Mouse (Mus musculus) G1E (cell line): Measurements from ENCODE around the gene Mum1. TPM values are rescaled to one million over a fixed set of nuclear protein-coding genes. Genes with fewer than 3 reads are reported as not detected.

Experiments used
- ATAC-seq: 2 replicates; pipeline ENCODE4 v1.8.0; 2016; ENCODE audit warnings: mild to moderate bottlenecking; ENCODE audit not compliant: insufficient number of reproducible peaks, poor library complexity, low FRiP score, severe bottlenecking; ENCODE audit errors: extremely low read depth
- DNase-seq: peaks from one replicate; pipeline ENCODE4 v3.0.0; 2012; ENCODE audit warnings: low spot score
- H3K27me3 ChIP-seq: 2 replicates; pipeline ENCODE4 v1.6.1; 2012; ENCODE audit warnings: mild to moderate bottlenecking, low read length, inconsistent platforms; ENCODE audit not compliant: insufficient read depth
- H3K36me3 ChIP-seq: replicated peaks from 2 replicates; pipeline ENCODE3; 2012; ENCODE audit warnings: mild to moderate bottlenecking, inconsistent platforms
- H3K4me1 ChIP-seq: 2 replicates; pipeline ENCODE4 v1.6.1; 2012; ENCODE audit warnings: low read depth, low read length, inconsistent platforms, mixed read lengths; ENCODE audit not compliant: insufficient read depth
- H3K4me3 ChIP-seq: 2 replicates; pipeline ENCODE4 v1.5.1; 2012; ENCODE audit warnings: low read depth, mild to moderate bottlenecking, inconsistent platforms, low read length, moderate library complexity, mixed read lengths
- H3K9me3 ChIP-seq: replicated peaks from 2 replicates; pipeline ENCODE4 v1.6.1; 2012; ENCODE audit warnings: inconsistent platforms
- CTCF ChIP-seq: IDR thresholded peaks from 2 replicates; pipeline ENCODE4 v1.5.1; 2012; ENCODE audit warnings: low read depth, low read length, inconsistent platforms, mixed read lengths
- GATA1 ChIP-seq: IDR thresholded peaks from 2 replicates; pipeline ENCODE4 v1.6.1; 2012; ENCODE audit warnings: borderline replicate concordance, low read length, inconsistent platforms, mixed read lengths
- GATA2 ChIP-seq: IDR thresholded peaks from 2 replicates; pipeline ENCODE4 v1.6.1; 2012; ENCODE audit warnings: low read depth, low read length, inconsistent platforms, borderline replicate concordance
- POLR2AphosphoS5 ChIP-seq: IDR thresholded peaks from 2 replicates; pipeline ENCODE4 v1.6.1; 2012; ENCODE audit warnings: low read depth, low read length, inconsistent platforms; ENCODE audit not compliant: insufficient replicate concordance
- TAL1 ChIP-seq: conservative IDR thresholded peaks from 2 replicates; pipeline ENCODE4 v1.6.1; 2012; ENCODE audit warnings: low read depth, low read length, inconsistent platforms, mixed read lengths
- polyA plus RNA-seq: library from polyadenylated mRNA; stranded (reverse); fragments of >175 nt; gene quantifications from 2 replicates; pipeline ENCODE4 v1.2.3, GENCODE M21; 2012
- total RNA-seq, 2 experiments: library from RNA; stranded (forward) in 1 of 2; stranded (reverse) in 1 of 2; fragments of 200-1000 nt in 1 of 2; fragments of >200 nt in 1 of 2; fragmentation: Nextera tagmentation in 1 of 2; gene quantifications; 2 replicates each; pipeline ENCODE4 v1.2.3; 2014 to 2017

Mum1 gene
- total RNA-seq (2014; fragmentation: Nextera tagmentation) (10.8 and 16.9 TPM in 2 replicates), total RNA-seq (2017) (56.1 and 59.1 TPM in 2 replicates), polyA plus RNA-seq (32.3 and 36.2 TPM in 2 replicates)

DNA sequence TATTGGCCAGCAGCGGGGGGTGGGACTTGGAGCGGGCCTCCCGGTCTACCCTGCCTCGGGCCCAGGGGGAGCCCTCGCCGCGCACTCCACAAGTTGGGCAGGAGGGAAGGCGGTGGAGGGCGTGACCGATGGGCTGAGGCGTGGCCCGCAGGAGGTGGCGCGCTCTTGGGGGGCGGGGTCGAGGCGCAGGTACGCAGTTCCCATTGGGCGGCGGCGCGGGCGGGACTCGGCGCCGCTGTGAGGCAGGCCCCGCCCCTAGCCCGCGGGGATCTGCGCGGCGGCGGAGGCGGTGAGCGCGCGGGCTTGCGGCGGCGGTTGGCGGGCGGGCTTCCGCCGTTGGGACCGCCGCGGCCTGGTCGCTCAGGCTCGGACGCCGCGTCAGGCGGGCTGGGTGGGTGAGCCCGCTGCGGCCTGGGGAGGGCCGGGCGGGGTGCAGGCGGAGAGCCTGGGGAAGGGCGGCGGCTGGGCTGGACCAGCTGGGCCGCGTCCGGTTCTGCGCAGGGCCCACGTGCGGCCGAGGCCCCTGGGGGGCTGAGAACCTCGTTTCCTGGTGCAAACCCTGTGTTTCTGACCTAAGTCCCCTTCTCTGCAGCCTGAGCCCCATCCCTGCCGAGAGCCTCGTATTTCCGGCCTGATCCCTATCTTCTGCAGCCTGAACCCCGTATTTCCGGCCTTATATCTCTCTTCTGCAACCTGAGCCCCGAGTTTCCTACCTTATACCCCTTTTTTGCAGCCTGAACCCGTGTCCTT lies at the start of gene Mum1:
Mum1 (plus strand) TSS at position 19 of the 750 bp plus-strand sequence.
- ATAC-seq (peak; percentile 96), DNase-seq (peak; percentile 98)
- peaks cover 7% of the 10 kb centered on the region for H3K9me3 ChIP-seq
- H3K36me3 ChIP-seq, result peaks cover 40% of the 10 kb centered on the region
- peak within 1 kb of the TSS; percentile 88 for H3K4me3 ChIP-seq
- peaks cover 41% of the 10 kb centered on the region for H3K4me1 ChIP-seq
- TF ChIP-seq GATA1 (no peak), CTCF (no peak), POLR2AphosphoS5 (no peak), TAL1 (no peak), GATA2 (no peak)
- peaks cover 16% of the 10 kb centered on the region for H3K27me3 ChIP-seq

DNA sequence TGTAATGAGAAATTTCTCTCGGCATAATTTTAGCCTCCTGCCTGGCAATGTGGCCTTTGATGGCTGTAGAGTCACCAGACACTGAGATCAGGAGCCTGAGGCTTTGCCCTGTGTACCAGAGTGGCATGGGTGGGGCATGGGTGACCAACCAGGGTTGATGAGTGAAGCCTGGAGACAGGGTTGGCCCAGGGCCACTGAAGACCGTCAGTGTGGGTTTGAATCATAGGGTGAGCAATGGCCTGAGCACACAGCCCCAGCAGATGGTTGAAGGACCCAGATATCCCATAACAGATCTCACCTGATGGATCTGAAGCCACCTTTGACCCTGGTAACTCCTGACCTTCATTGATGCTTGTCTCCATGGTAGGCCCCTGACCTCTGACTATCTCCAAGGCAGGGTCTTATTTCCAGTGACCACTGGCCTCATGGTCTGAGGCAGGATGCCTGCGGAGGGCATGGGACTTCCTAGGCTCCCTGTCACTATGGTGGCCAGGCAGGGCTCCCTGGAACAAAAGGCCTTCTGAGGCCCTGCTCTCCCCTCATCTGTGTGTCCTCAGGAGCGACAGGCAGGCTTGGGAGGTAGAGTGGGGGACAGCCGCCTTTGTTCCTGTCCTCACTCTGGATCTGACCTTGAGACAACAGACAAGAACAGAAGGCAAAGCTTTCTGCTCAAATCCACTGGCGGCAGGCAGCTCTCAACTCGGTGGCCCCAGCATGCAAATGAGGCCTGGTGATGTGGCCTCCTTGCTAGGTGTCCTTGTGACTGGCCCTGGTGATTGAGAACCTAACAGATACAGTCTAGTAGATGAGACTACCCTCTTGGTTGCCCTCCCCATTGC lies 48.6 kb upstream of the Mum1 start:
- H3K4me3 ChIP-seq, result no peak overlapping the region
- H3K4me1 ChIP-seq, result peaks cover 33% of the 10 kb centered on the region

DNA sequence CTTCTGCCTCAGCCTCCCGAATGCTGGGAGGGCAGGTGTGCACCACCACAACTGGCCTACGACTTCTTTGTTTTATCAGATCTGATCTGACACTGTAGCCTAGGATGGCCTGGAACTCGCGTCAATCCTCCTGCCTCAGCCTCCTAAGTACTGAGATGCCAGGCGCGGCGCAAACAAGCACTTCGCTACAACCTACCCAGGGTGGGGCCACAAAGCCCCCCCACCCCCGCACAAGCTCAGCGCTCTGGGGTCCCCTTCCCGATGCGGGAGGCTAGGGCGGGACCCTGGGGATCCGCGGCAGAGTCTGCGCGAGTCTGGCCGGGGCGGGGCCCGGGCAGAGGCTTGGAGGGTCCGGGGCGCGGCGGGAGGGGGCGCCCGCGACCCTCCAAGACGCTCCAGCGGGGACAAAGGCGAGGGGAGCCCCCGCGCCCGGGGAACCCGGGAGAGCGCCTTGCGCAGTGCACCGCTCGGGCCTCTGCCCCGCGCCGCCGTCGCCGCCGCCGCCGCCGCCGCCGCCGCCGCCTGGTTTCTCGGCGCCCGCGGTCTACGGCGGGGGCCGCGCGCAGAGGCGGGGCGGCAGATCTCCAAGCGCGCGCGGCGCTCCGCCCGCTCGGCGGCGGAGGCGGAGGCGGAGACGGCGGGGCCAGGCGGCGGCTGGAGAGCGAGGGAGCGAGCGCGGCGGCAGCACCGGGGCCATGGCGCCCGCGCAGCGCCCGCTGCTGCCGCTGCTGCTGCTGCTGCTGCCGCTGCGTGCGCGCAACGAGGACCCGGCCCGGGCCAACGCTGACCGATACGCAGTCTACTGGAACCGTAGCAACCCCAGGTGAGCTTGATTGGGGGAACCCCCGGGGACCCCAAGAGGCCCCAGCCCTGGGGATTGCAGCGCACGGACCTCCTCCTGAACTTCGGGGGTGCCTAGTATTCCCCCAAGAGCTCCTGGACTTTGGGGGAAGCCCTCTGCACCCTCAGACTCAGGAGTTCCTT lies 46.9 kb upstream of the Mum1 start, which contains the start of gene Efna2:
Efna2 (plus strand) TSS at position 415 of the 984 bp plus-strand sequence.
- Histone ChIP-seq H3K4me3 (peak within 1 kb of the TSS; percentile 63; the same call in 1 of the 2 replicates), H3K36me3 (peaks cover 24% of the 10 kb centered on the region), H3K4me1 (peaks cover 23% of the 10 kb centered on the region), H3K27me3 (peaks cover 65% of the 10 kb centered on the region), H3K9me3 (no peaks in the 10 kb centered on the region)
- ATAC-seq, result no peak
- no peak for DNase-seq
- TF ChIP-seq CTCF (no peak), TAL1 (no peak), GATA2 (no peak)

More for the DNA sequence above, 48.6 kb upstream of the Mum1 start:
- ATAC-seq (no peak), DNase-seq (no peak)
- H3K9me3 ChIP-seq, result no peaks in the 10 kb centered on the region
- peaks cover 52% of the 10 kb centered on the region for H3K27me3 ChIP-seq
- H3K36me3 ChIP-seq, result peaks cover 38% of the 10 kb centered on the region
- no peak for TF ChIP-seq GATA1
- no peak for TF ChIP-seq CTCF
- no peak for TF ChIP-seq POLR2AphosphoS5
- TF ChIP-seq TAL1, result no peak
- no peak for TF ChIP-seq GATA2

DNA sequence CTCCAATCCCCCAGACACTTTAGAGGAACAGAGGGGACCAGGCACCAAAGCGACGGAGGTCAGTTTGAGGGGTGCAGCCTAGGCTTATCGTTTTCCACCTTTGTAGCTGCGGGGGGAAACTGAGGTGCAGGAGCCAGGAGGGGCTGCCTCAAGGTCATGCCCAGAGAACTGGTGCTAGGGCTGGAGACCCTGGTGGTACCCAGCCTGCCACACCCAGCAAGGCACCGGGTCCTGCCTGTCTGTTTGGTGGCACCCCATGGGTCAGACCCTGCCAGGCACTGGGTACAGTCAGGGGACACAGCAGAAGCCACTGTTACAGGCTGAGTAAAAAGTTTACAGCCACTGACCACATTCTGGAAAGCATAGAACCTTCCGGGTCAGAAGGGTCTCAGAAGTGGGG lies 45.9 kb upstream of the Mum1 start:
- Histone ChIP-seq H3K36me3 (peaks cover 15% of the 10 kb centered on the region), H3K9me3 (no peaks in the 10 kb centered on the region), H3K4me3 (no peak overlapping the region), H3K27me3 (peaks cover 71% of the 10 kb centered on the region), H3K4me1 (peaks cover 15% of the 10 kb centered on the region)
- DNase-seq (no peak), ATAC-seq (no peak)
- TF ChIP-seq TAL1 (no peak), GATA2 (no peak), POLR2AphosphoS5 (no peak), CTCF (no peak), GATA1 (no peak)

DNA sequence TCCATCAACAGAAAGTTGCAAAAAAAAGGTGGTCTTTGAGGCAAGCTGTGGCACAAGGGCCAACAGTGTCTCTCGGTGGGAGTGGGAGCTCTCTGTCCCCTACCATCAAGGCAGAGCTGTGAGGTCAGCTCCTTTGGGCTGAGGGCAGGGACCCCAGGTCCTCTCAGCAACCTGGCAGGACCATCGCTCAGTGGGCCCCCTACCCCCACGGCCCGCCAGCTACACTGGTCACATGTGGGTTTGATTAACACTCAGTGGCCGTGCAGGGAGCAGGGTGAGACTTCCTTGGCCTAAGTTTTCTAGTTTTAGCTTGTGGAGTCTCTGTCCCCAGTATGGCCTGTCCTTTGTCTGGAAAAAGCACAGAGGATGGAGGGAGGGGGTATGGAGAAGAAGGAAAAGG lies 45.4 kb upstream of the Mum1 start:
- no peak overlapping the region for H3K4me3 ChIP-seq
- no peak for ATAC-seq
- peaks cover 76% of the 10 kb centered on the region for H3K27me3 ChIP-seq
- peaks cover 10% of the 10 kb centered on the region for H3K36me3 ChIP-seq
- H3K9me3 ChIP-seq, result no peaks in the 10 kb centered on the region
- H3K4me1 ChIP-seq, result peaks cover 14% of the 10 kb centered on the region
- TF ChIP-seq TAL1 (no peak), GATA1 (no peak), CTCF (no peak), POLR2AphosphoS5 (no peak)
- no peak for DNase-seq
